Mouse (Mus musculus) stomach, embryonic 16.5 days (tissue): ENCODE measurements at regions not wholly inside any gene's neighbourhood (a gene's known extent, or its start where the extent isn't known, plus 50 kb on each side); places are given as distances from the start of the nearest gene placed in this dataset.

Experiments used
- ATAC-seq: fragments of 200-750 bp; cut with Nextera tagmentation; 2 replicates; pipeline ENCODE4 v1.8.0; 2017; ENCODE audit warnings: moderate number of reproducible peaks, moderate TSS enrichment; ENCODE audit not compliant: insufficient read depth, low FRiP score
- H3K27ac ChIP-seq: fragments of 300-500 bp; sonication (generic); 2 replicates; pipeline ENCODE4 v1.5.1; 2014; ENCODE audit warnings: low read length
- H3K27me3 ChIP-seq: fragments of 300-500 bp; sonication (generic); 2 replicates; pipeline ENCODE4 v1.6.1; 2014; ENCODE audit warnings: low read length, control low read depth, mixed read lengths; ENCODE audit not compliant: control insufficient read depth, insufficient read depth
- H3K36me3 ChIP-seq: fragments of 300-500 bp; sonication (generic); 2 replicates; pipeline ENCODE4 v1.6.1; 2014; ENCODE audit warnings: low read length; ENCODE audit not compliant: control insufficient read depth, insufficient read depth
- H3K4me1 ChIP-seq: fragments of 300-500 bp; sonication (generic); 2 replicates; pipeline ENCODE4 v1.6.1; 2014; ENCODE audit warnings: low read length, control low read depth, mixed read lengths; ENCODE audit not compliant: control insufficient read depth, insufficient read depth
- H3K4me2 ChIP-seq: fragments of 300-500 bp; sonication (generic); 2 replicates; pipeline ENCODE4 v1.6.1; 2014; ENCODE audit warnings: low read depth, low read length, mixed read lengths
- H3K4me3 ChIP-seq: fragments of 300-500 bp; sonication (generic); replicated peaks from 2 replicates; pipeline ENCODE4 v1.5.1; 2014; ENCODE audit warnings: mild to moderate bottlenecking, low read length
- H3K9ac ChIP-seq: fragments of 300-500 bp; sonication (generic); 2 replicates; pipeline ENCODE4 v1.6.1; 2014; ENCODE audit warnings: low read length
- H3K9me3 ChIP-seq: fragments of 300-500 bp; sonication (generic); replicated peaks from 2 replicates; pipeline ENCODE4 v1.6.1; 2016; ENCODE audit warnings: low read length, control low read depth; ENCODE audit not compliant: control insufficient read depth
- WGBS: fragments of 180-500 bp; shearing (Covaris S2); extraction: QIAGEN DNeasy Blood & Tissue Kit; methylation state at CpG from one replicate; pipeline ENCODE4 v1.1.7; 2014; 5-methylcytosine and 5-hydroxymethylcytosine counted together

- no peak overlapping the region for H3K27ac ChIP-seq
- H3K36me3 ChIP-seq = no peaks in the 10 kb centered on the region
- WGBS = 75% methylated on average over 8 of the region's 8 CpGs
- no peak for ATAC-seq
- no peak overlapping the region for H3K4me3 ChIP-seq
- H3K4me2 ChIP-seq = no peak overlapping the region
- H3K9me3 ChIP-seq = no peaks in the 10 kb centered on the region
- H3K27me3 ChIP-seq = no peaks in the 10 kb centered on the region
- no peaks in the 10 kb centered on the region for H3K4me1 ChIP-seq
- no peak overlapping the region for H3K9ac ChIP-seq
Measured at GRCm38 (mm10) chr15:92903821-92904220, 371.2 kb downstream of the Gxylt1 start.

GRCm38 (mm10) chr15:92897277-92897676, 377.7 kb downstream of the Gxylt1 start:
- no peak overlapping the region for H3K4me2 ChIP-seq
- no peak overlapping the region for H3K4me3 ChIP-seq
- no peaks in the 10 kb centered on the region for H3K4me1 ChIP-seq
- no peaks in the 10 kb centered on the region for H3K36me3 ChIP-seq
- ATAC-seq = no peak
- WGBS = 89% methylated on average over 7 of the region's 7 CpGs
- no peak overlapping the region for H3K27ac ChIP-seq
- H3K27me3 ChIP-seq = no peaks in the 10 kb centered on the region
- no peak overlapping the region for H3K9ac ChIP-seq
- no peaks in the 10 kb centered on the region for H3K9me3 ChIP-seq

- no peak for ATAC-seq
- 61% methylated on average over 4 of the region's 4 CpGs for WGBS
- Histone ChIP-seq H3K36me3 (no peaks in the 10 kb centered on the region), H3K9ac (no peak overlapping the region), H3K4me2 (no peak overlapping the region), H3K27ac (no peak overlapping the region), H3K4me3 (no peak overlapping the region), H3K9me3 (no peaks in the 10 kb centered on the region), H3K4me1 (no peaks in the 10 kb centered on the region), H3K27me3 (no peaks in the 10 kb centered on the region)
Measured at GRCm38 (mm10) chr15:92895836-92896235, 379.1 kb downstream of the Gxylt1 start.

- ATAC-seq = no peak
- WGBS = 79% methylated on average over 5 of the region's 5 CpGs
- Histone ChIP-seq H3K36me3 (no peaks in the 10 kb centered on the region), H3K9me3 (no peaks in the 10 kb centered on the region), H3K4me1 (no peaks in the 10 kb centered on the region), H3K9ac (no peak overlapping the region), H3K27ac (no peak overlapping the region), H3K27me3 (no peaks in the 10 kb centered on the region), H3K4me2 (no peak overlapping the region), H3K4me3 (no peak overlapping the region)
Measured at GRCm38 (mm10) chr15:92876438-92876837, 398.5 kb downstream of the Gxylt1 start.

GRCm38 (mm10) chr15:92864106-92864505, 410.9 kb downstream of the Gxylt1 start:
- Histone ChIP-seq H3K4me3 (no peak overlapping the region), H3K4me1 (no peaks in the 10 kb centered on the region), H3K27ac (no peak overlapping the region), H3K9ac (no peak overlapping the region), H3K36me3 (no peaks in the 10 kb centered on the region), H3K4me2 (no peak overlapping the region), H3K27me3 (no peaks in the 10 kb centered on the region), H3K9me3 (no peaks in the 10 kb centered on the region)
- no peak for ATAC-seq
- 82% methylated on average over 5 of the region's 5 CpGs for WGBS

GRCm38 (mm10) chr15:92850854-92851253, 424.1 kb downstream of the Gxylt1 start:
- no peak for ATAC-seq
- H3K4me1 ChIP-seq = no peaks in the 10 kb centered on the region
- H3K9me3 ChIP-seq = no peaks in the 10 kb centered on the region
- no peak overlapping the region for H3K4me3 ChIP-seq
- H3K9ac ChIP-seq = no peak overlapping the region
- no peaks in the 10 kb centered on the region for H3K36me3 ChIP-seq
- 43% methylated on average over 5 of the region's 5 CpGs for WGBS
- no peak overlapping the region for H3K4me2 ChIP-seq
- no peak overlapping the region for H3K27ac ChIP-seq
- H3K27me3 ChIP-seq = no peaks in the 10 kb centered on the region

- H3K36me3 ChIP-seq = no peaks in the 10 kb centered on the region
- no peak overlapping the region for H3K4me2 ChIP-seq
- no peak overlapping the region for H3K4me3 ChIP-seq
- H3K27ac ChIP-seq = no peak overlapping the region
- H3K4me1 ChIP-seq = no peaks in the 10 kb centered on the region
- H3K27me3 ChIP-seq = no peaks in the 10 kb centered on the region
- WGBS = 73% methylated on average over 5 of the region's 5 CpGs
- ATAC-seq = no peak
- no peak overlapping the region for H3K9ac ChIP-seq
- no peaks in the 10 kb centered on the region for H3K9me3 ChIP-seq
Measured at GRCm38 (mm10) chr15:92840035-92840434, 434.9 kb downstream of the Gxylt1 start.

GRCm38 (mm10) chr15:92839611-92840010, 435.4 kb downstream of the Gxylt1 start:
- H3K4me1 ChIP-seq = no peaks in the 10 kb centered on the region
- ATAC-seq = no peak
- H3K4me3 ChIP-seq = no peak overlapping the region
- H3K9me3 ChIP-seq = no peaks in the 10 kb centered on the region
- H3K4me2 ChIP-seq = no peak overlapping the region
- no peak overlapping the region for H3K9ac ChIP-seq
- H3K27me3 ChIP-seq = no peaks in the 10 kb centered on the region
- H3K36me3 ChIP-seq = no peaks in the 10 kb centered on the region
- H3K27ac ChIP-seq = no peak overlapping the region
- WGBS = 63% methylated on average over 4 of the region's 4 CpGs

- no peak overlapping the region for H3K4me2 ChIP-seq
- H3K27ac ChIP-seq = no peak overlapping the region
- H3K4me3 ChIP-seq = no peak overlapping the region
- no peaks in the 10 kb centered on the region for H3K4me1 ChIP-seq
- H3K27me3 ChIP-seq = no peaks in the 10 kb centered on the region
- no peak overlapping the region for H3K9ac ChIP-seq
- no peak for ATAC-seq
- H3K36me3 ChIP-seq = no peaks in the 10 kb centered on the region
- H3K9me3 ChIP-seq = no peaks in the 10 kb centered on the region
- 65% methylated on average over 4 of the region's 4 CpGs for WGBS
Measured at GRCm38 (mm10) chr15:92826136-92826535, 429.5 kb downstream of the Pdzrn4 start.
